Mouse (Mus musculus) heart, adult 8-10 months (tissue): ENCODE data around the gene Dnajc21. TPM values are rescaled to one million over a fixed set of nuclear protein-coding genes. Genes with fewer than 3 reads are reported as not detected.
"Not testable (repeated sequence)": the region's sequence is repeated elsewhere in the genome, so short reads cannot be mapped to it uniquely, and the experiment has no call there.

Source experiments
- DNase-seq: peaks from one replicate; pipeline ENCODE4 v3.0.0; 2022; ENCODE audit warnings: low spot score
- total RNA-seq, 4 experiments: library from RNA; stranded (reverse); gene quantifications; 2 replicates each; pipeline ENCODE4 v1.2.4; 2022

Gene Dnajc21
- 10 to 100 TPM; 32.7 to 37.0 (median 35.8) TPM for total RNA-seq

GRCm38 (mm10) chr15:10470151-10470831 lies at the start of gene Dnajc21:
Gene Dnajc21, minus strand, starts transcription at chr15:10470516.
- peak; percentile 83 for DNase-seq

DNA sequence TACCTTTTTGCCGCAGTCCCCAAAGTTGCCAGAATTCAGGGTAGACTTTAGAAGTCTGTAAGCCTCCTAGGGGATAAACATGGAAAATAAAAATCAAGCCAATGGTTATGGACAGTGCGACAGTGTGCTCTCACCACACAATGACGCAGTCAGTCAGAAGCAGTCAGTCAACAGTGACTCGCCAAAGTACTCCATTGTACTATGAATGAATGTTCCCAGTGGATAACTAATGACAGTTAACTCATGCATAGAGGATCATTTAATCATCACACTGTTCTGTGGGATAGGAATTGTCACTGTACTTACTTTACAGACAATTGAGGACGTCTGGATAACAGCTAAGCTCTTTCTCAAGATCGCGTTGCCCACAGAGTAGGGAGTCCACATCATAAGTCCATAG lies 44.9 kb upstream of the Dnajc21 start:
- DNase-seq, result no peak

GRCm38 (mm10) chr15:10506099-10506498 lies 35.8 kb upstream of the Dnajc21 start:
- DNase-seq, result peak; percentile 41

DNA sequence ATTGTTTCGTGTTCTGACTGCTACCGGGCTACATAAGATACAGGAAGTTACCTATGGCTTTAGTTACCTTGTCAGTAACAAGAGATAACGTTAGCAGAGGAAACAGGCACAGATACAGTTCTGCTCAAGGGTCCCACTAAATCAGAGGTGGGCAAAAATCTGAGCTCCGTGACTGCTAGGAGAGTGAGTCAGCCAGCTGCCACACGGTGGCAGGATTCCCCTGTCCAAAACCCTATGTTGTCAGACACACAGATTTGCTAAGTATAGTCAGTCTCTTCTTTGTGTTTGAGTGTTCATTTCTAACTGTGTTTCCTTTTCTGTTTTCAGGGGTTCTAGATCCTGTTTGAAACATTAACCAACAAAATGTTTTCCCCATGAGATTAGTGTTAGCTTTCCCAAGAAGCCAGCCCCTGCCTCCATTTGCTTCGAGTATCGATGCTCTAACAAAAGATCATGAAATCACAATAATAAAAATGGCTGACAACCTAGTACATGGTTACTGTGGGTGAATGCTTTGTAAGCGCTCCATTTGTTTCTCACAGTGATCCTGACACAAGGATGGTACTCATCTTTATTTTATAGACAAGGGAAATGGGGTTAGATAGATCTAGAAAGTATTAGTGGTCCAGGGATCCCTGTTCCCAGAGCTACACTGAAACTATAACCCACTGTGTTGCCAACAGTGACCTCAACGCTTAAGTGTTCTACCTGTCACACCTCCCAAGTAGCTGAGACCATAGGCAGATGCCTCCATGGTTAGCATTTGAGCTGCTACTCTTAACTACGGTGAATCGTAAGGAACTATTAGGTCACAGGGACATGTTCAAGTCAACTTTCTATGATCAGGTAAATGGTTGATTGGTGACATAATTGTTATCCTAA lies 30.8 kb upstream of the Dnajc21 start:
- peak; percentile 10 for DNase-seq

- no peak for DNase-seq
These were observed 29.7 kb upstream of the Dnajc21 start for GRCm38 (mm10) chr15:10500035-10500434.

GRCm38 (mm10) chr15:10499593-10499992 lies 29.3 kb upstream of the Dnajc21 start:
- DNase-seq, result no peak

DNA sequence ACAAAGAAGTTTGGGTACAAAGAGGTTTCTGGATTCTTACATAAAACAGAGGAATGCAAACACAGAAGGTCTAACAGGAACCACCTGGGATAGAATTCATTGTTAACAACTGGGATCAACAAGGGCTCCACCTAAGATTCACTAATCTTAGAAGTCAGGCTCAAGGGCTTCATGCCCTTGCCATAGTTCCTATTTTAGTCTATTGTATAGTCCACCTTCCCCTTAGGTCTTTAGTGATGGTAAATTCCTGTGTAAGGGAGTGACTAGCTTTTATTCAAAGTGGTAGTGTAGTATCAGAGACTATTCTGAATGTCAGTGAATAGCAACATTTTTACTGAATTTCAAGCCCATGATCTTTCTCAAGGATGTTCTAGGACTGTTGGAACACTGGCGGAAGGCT lies 26.4 kb upstream of the Dnajc21 start:
- not testable (repeated sequence) for DNase-seq

DNA sequence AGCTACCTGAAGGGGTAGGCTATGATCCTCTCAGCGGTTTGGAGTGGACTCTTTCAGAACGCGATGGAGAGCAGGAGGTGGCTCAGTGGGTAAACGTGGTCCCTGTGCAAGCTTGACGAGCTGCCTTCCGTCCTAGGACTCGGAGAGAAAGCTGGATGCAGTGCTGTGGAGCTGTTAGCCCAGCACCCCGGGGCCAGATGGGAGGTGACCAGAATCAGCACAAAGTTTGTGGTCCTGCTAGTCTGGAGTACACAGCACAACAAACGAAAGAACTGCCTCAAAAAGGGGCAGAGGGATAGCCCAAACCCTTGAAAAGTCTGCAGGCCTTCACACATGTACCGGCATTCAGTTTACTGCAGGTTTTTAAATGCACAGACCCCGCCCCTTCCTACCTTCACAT lies 25.6 kb upstream of the Dnajc21 start:
- no peak for DNase-seq

DNA sequence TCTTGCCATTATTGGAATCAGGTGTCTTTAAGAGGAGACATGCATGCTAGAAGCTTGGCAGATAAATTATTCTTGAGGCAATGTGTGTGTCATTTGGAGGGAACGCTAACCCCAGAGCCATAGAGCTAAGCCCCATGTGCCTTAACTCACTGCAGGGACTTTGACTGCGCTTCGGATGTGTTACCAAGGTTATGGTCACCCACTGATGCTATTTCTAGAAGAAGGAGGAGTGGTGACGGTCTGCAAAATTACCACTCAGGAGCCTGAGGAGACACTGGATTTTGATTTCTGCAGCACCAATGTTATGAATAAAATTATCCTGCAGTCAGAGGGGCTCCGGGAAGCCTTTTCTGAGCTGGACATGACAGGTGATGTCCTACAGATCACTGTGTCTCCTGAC lies 19.8 kb upstream of the Dnajc21 start:
- no peak for DNase-seq

- no peak for DNase-seq
These were observed 16.9 kb upstream of the Dnajc21 start for GRCm38 (mm10) chr15:10487246-10487645.

- no peak for DNase-seq
These were observed 16.1 kb upstream of the Dnajc21 start for GRCm38 (mm10) chr15:10486365-10486839.

DNA sequence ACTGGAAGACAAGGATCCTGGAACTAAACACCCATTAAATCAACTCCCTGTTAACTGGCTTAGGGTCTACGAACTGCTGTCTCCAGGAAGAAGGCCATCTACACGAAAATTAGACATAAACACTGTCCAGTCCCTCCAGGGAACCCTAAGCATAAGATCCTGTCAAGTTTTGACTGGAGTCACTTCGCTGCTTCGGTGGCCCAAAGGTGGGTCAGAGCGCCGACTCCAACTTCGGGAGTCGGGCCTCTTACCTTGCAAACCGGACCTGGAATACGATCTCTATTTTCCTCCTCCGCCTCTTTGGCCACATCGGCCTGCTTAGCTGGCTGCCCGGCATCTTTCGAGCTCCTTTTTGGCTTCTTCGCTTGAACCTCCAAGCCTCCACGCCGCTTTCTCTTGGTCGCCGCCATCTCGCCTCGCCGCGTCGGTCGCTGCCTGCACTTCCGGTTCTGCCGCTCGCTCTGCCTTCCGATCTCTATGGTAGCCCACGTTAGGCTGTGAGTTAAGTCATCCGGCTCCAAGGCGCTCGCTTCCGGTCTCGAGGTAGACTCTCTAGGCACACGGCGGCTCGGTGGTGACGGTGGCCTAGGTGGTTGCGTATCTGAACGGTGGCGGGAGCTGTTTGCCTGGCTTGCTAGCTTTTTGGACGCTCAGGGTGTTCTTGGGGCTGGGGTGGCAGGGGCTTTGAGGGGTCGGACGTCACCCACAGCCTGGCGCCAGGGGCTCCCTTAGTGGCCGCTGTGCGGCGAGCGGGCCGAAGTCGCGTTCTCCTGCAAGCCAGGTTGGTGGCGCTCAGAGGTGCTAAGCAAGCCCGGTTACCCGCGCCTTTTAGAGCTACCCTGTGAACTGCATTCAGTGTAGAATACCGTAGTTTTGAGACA lies 15.4 kb upstream of the Dnajc21 start, which contains the start of the genes Brix1 and Rad1:
Gene Brix1 (minus strand): TSS at position 464 of the 881 bp plus-strand sequence.
Gene Rad1 (plus strand): TSS at position 535 of the 881 bp plus-strand sequence.
- peak; percentile 96 for DNase-seq

- no peak for DNase-seq
These were observed 625 bp upstream of the Dnajc21 start for GRCm38 (mm10) chr15:10470941-10471340.

GRCm38 (mm10) chr15:10469641-10470150 lies 620 bp downstream of the Dnajc21 start:
- DNase-seq, result peak; percentile 6

- no peak for DNase-seq
These were observed 1.6 kb downstream of the Dnajc21 start for GRCm38 (mm10) chr15:10468761-10469160.

GRCm38 (mm10) chr15:10464678-10465077 lies 5.6 kb downstream of the Dnajc21 start:
- no peak for DNase-seq

GRCm38 (mm10) chr15:10463555-10463954 lies 6.8 kb downstream of the Dnajc21 start:
- DNase-seq, result no peak

DNA sequence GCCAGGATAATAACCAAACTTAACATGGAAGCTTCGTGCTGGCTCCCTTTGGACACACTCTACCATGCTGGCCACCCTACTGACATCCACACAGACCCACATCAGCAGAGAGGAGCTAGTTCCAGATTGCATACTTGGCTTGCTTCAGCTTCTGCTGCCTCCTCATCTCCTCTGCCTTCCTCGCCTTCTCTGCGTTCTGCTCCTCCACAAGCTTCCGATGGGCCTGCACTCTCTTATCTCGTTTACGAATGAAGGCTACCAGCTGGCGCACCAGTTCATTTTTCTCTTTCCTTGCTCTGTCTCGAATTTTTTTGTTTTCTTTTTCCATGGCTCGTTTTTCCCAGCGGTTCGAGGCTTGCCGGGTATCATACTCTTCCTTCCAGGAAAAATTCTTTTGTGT lies 9.3 kb downstream of the Dnajc21 start:
- no peak for DNase-seq

GRCm38 (mm10) chr15:10447102-10447501 lies 23.2 kb downstream of the Dnajc21 start:
- DNase-seq, result no peak

- DNase-seq, result peak; percentile 9
These were observed 28.0 kb downstream of the Dnajc21 start for GRCm38 (mm10) chr15:10442275-10442674.

DNA sequence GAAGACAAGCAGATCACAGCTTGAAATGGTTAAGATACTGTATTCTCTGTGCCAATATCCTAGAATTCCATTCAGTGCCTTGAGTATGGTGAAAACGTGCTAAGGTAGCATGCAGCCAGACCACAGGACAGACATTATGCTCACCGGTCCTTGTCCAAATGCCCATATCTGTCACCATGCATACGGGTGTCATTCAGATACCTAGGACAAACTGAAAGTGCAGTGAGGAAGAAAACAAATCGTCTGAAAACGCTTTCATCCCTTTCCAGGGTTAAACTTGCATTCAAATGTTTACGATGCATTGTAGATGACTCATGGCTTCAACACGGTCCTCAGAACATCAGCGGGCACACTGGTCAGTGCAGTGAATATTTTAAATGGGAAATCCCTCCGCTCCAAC lies 28.8 kb downstream of the Dnajc21 start:
- DNase-seq, result no peak
